ENCODE assay signal across 19 mouse cellular contexts in the genomic region with DNA sequence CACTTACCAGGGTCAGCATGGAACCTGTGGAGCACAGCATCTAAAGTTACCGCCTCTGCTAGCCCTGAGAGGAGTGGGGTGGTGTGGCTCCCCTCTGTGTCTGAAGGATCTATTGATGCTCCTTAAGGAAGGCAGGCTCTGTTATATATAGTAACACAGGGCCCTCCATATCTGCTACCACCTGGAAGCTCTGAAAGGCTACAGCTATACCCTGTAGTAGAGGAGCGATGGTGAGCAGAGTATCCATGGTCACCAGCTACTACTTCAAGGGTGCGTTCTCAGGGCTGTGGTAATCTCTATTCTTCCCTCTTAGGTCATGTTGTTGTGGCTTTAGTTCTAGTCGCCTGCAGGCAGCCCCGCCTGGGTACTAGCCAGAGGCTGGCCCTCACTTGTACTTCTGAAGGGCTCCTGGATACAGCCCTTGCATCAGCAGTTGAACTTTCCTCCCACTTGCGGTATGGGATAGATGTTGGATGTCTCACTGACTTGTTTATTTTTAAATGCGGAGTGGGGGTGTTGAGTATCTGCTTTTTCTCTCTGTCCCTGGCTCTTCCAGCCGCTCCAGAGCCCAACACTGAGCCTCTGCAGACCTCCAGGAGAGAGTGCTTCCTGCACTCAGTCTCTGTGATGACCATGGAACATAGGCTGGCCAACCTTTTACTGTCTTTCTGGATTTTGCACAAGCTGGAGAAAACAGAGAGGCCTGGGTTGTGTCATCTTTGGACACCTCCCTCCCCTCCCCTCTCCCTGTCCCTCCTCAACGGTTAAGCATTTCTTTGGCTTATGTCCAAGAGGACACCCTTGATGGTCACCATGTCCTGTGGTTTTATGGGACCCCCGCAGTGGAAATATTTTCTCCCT.
DNase-seq lines count a peak whose midpoint lies in the region; ATAC-seq lines count a peak whose summit lies in the region.
"Had no signal": no experiment of that assay in that cellular context is flagged by ENCODE, and none has a peak within 500 bp of the region (broad histone marks: within the 10 kb centered on the region; RNA-seq: fewer than 3 reads in every experiment).

No protein-coding gene starts in this region.

- WGBS in midbrain, embryonic 11.5 days = 83% methylated on average over 10 of the region's 10 CpGs
- 91% methylated on average over 10 of the region's 10 CpGs for WGBS in midbrain, embryonic 14.5 days
- 47% methylated on average over 10 of the region's 10 CpGs for WGBS in intestine, embryonic 16.5 days
- 87% methylated on average over 10 of the region's 10 CpGs for WGBS in midbrain, embryonic 10.5 days

- H3K4me2 ChIP-seq in midbrain, embryonic 11.5 days = no peak overlapping the region
- no peak overlapping the region for H3K4me2 ChIP-seq in midbrain, embryonic 14.5 days (ENCODE audit: low read length)
- no peak overlapping the region for H3K4me2 ChIP-seq in intestine, embryonic 16.5 days (ENCODE audit: low read depth, low read length)
- H3K4me2 ChIP-seq: heart, embryonic 12.5 days; limb, embryonic 12.5 days; liver, embryonic 13.5 days; lung, embryonic 15.5 days; midbrain, embryonic 15.5 days had no signal

- H3K36me3 ChIP-seq in midbrain, embryonic 11.5 days (ENCODE audit: control insufficient read depth, insufficient read depth, low read length) = no peaks in the 10 kb centered on the region
- H3K36me3 ChIP-seq in midbrain, embryonic 14.5 days (ENCODE audit: control insufficient read depth, insufficient read depth, low read length) = no peaks in the 10 kb centered on the region
- H3K36me3 ChIP-seq in intestine, embryonic 16.5 days (ENCODE audit: control insufficient read depth, insufficient read depth, low read length) = no peaks in the 10 kb centered on the region
- no peaks in the 10 kb centered on the region for H3K36me3 ChIP-seq in midbrain, embryonic 10.5 days
- H3K36me3 ChIP-seq: heart, embryonic 12.5 days; limb, embryonic 12.5 days; liver, embryonic 13.5 days; lung, embryonic 15.5 days; midbrain, embryonic 15.5 days had no signal

- H3K9me3 ChIP-seq in midbrain, embryonic 11.5 days (ENCODE audit: control insufficient read depth, low read length) = no peaks in the 10 kb centered on the region
- H3K9me3 ChIP-seq in midbrain, embryonic 14.5 days (ENCODE audit: control insufficient read depth, low read length) = no peaks in the 10 kb centered on the region
- no peaks in the 10 kb centered on the region for H3K9me3 ChIP-seq in intestine, embryonic 16.5 days (ENCODE audit: control insufficient read depth, low read length)
- H3K9me3 ChIP-seq in midbrain, embryonic 10.5 days (replicated peaks) = no peaks in the 10 kb centered on the region
- H3K9me3 ChIP-seq: liver, embryonic 13.5 days; lung, embryonic 15.5 days; midbrain, embryonic 15.5 days had no signal

- peak; percentile 39 for DNase-seq in midbrain, embryonic 11.5 days (ENCODE audit: low spot score, missing footprints)
- DNase-seq in midbrain, embryonic 14.5 days = no peak
- DNase-seq in ovary, adult 18-20 months (ENCODE audit: low spot score) = peak; percentile 39
- peak; percentile 68 for DNase-seq in yolk sac, embryonic 10.5 days (ENCODE audit: low spot score)
- DNase-seq in lung, postnatal 25 days (ENCODE audit: low spot score) = no peak
- DNase-seq in midbrain, embryonic 10.5 days (ENCODE audit: low spot score) = no peak
- DNase-seq: cerebellum, adult 9-11 months; embryo, embryonic 11 days; heart, postnatal 4 days; liver, embryonic 13.5 days; right cerebral cortex, postnatal 25 days; thymus, adult 2 months had no signal

- no peaks in the 10 kb centered on the region for H3K4me1 ChIP-seq in midbrain, embryonic 11.5 days (ENCODE audit: control insufficient read depth, insufficient read depth, low read length)
- no peaks in the 10 kb centered on the region for H3K4me1 ChIP-seq in midbrain, embryonic 14.5 days (ENCODE audit: control insufficient read depth, insufficient read depth, low read length)
- H3K4me1 ChIP-seq in intestine, embryonic 16.5 days (ENCODE audit: control insufficient read depth, insufficient read depth, low read length) = no peaks in the 10 kb centered on the region
- H3K4me1 ChIP-seq in midbrain, embryonic 10.5 days = no peaks in the 10 kb centered on the region
- H3K4me1 ChIP-seq: liver, embryonic 13.5 days; lung, embryonic 15.5 days; midbrain, embryonic 15.5 days had no signal

- ATAC-seq in midbrain, embryonic 11.5 days (ENCODE audit: low FRiP score) = no peak
- ATAC-seq in midbrain, embryonic 14.5 days (ENCODE audit: low FRiP score, low TSS enrichment) = no peak
- peak; percentile 86 for ATAC-seq in intestine, embryonic 16.5 days
- ATAC-seq: forebrain, embryonic 14.5 days; midbrain, embryonic 15.5 days had no signal

- H3K9ac ChIP-seq in midbrain, embryonic 11.5 days (ENCODE audit: low read length) = no peak overlapping the region
- H3K9ac ChIP-seq in midbrain, embryonic 14.5 days (replicated peaks; ENCODE audit: low read length) = no peak overlapping the region
- H3K9ac ChIP-seq in intestine, embryonic 16.5 days (ENCODE audit: low read depth, low read length) = no peak overlapping the region
- H3K9ac ChIP-seq: heart, embryonic 12.5 days; limb, embryonic 12.5 days; liver, embryonic 13.5 days; lung, embryonic 15.5 days; midbrain, embryonic 15.5 days had no signal

- H3K27ac ChIP-seq in midbrain, embryonic 11.5 days (ENCODE audit: low read depth, low read length) = no peak overlapping the region
- H3K27ac ChIP-seq in midbrain, embryonic 14.5 days (replicated peaks; ENCODE audit: low read depth, low read length) = no peak overlapping the region
- H3K27ac ChIP-seq in intestine, embryonic 16.5 days (ENCODE audit: low read length) = peak overlapping the region; percentile 20; the same call in 1 of the 2 replicates
- no peak overlapping the region for H3K27ac ChIP-seq in midbrain, embryonic 10.5 days (replicated peaks)
- H3K27ac ChIP-seq: limb, embryonic 12.5 days; liver, embryonic 13.5 days; lung, embryonic 15.5 days; midbrain, embryonic 15.5 days had no signal

- no peaks in the 10 kb centered on the region for H3K27me3 ChIP-seq in midbrain, embryonic 11.5 days (ENCODE audit: control insufficient read depth, insufficient read depth, low read length)
- H3K27me3 ChIP-seq in midbrain, embryonic 14.5 days (ENCODE audit: control insufficient read depth, insufficient read depth, low read length) = no peaks in the 10 kb centered on the region
- no peaks in the 10 kb centered on the region for H3K27me3 ChIP-seq in intestine, embryonic 16.5 days (replicated peaks; ENCODE audit: control insufficient read depth, insufficient read depth, low read length)
- H3K27me3 ChIP-seq in midbrain, embryonic 10.5 days (ENCODE audit: low read depth, poor library complexity, severe bottlenecking) = no peaks in the 10 kb centered on the region
- H3K27me3 ChIP-seq: limb, embryonic 12.5 days; liver, embryonic 13.5 days; lung, embryonic 15.5 days; midbrain, embryonic 15.5 days had no signal

- H3K4me3 ChIP-seq in midbrain, embryonic 11.5 days (ENCODE audit: low read depth, low read length) = no peak overlapping the region
- H3K4me3 ChIP-seq in midbrain, embryonic 14.5 days (replicated peaks; ENCODE audit: low read depth, low read length) = no peak overlapping the region
- no peak overlapping the region for H3K4me3 ChIP-seq in intestine, embryonic 16.5 days (ENCODE audit: low read length)
- no peak overlapping the region for H3K4me3 ChIP-seq in midbrain, embryonic 10.5 days
- H3K4me3 ChIP-seq: erythroblast, embryonic 14.5 days; heart, embryonic 12.5 days; limb, embryonic 12.5 days; liver, embryonic 13.5 days; lung, embryonic 15.5 days; midbrain, embryonic 15.5 days had no signal

Comparison
In these comparisons a context has a peak if more than half of its experiments do, and no peak if none do; other contexts are left out.
1. DNase-seq: peak in midbrain, embryonic 11.5 days (single experiment), ovary, adult 18-20 months (single experiment) and yolk sac, embryonic 10.5 days (single experiment); none in midbrain, embryonic 14.5 days (single experiment), lung, postnatal 25 days (single experiment) and midbrain, embryonic 10.5 days (single experiment).